Mouse (Mus musculus) forebrain, embryonic 16.5 days (tissue): ENCODE results near the gene Cdk2ap2. TPM values are rescaled to one million over a fixed set of nuclear protein-coding genes. Genes with fewer than 3 reads are reported as not detected.
A peak's percentile ranks its signal among the peaks of the same experiment; 100 is the strongest.
"Not testable (repeated sequence)": the region's sequence is repeated elsewhere in the genome, so short reads cannot be mapped to it uniquely, and the experiment has no call there.

ENCODE experiments used
- ATAC-seq: fragments of 200-750 bp; cut with Nextera tagmentation; 2 replicates; pipeline ENCODE4 v1.8.0; 2017; ENCODE audit warnings: mild to moderate bottlenecking, moderate library complexity
- H3K27ac ChIP-seq: fragments of 300-500 bp; sonication (generic); 2 replicates; pipeline ENCODE4 v1.5.1; 2014; ENCODE audit warnings: low read length, control low read depth
- H3K27me3 ChIP-seq: fragments of 300-500 bp; sonication (generic); replicated peaks from 2 replicates; pipeline ENCODE4 v1.6.1; 2014; ENCODE audit warnings: low read length; ENCODE audit not compliant: control insufficient read depth, insufficient read depth
- H3K36me3 ChIP-seq: fragments of 300-500 bp; sonication (generic); 2 replicates; pipeline ENCODE4 v1.6.1; 2014; ENCODE audit not compliant: control insufficient read depth, insufficient read depth
- H3K4me1 ChIP-seq: fragments of 300-500 bp; sonication (generic); replicated peaks from 2 replicates; pipeline ENCODE4 v1.6.1; 2014; ENCODE audit warnings: low read length; ENCODE audit not compliant: control insufficient read depth, insufficient read depth
- H3K4me2 ChIP-seq: fragments of 300-500 bp; sonication (generic); 2 replicates; pipeline ENCODE4 v1.6.1; 2014; ENCODE audit warnings: mild to moderate bottlenecking, low read length, control low read depth
- H3K4me3 ChIP-seq: fragments of 300-500 bp; sonication (generic); replicated peaks from 2 replicates; pipeline ENCODE4 v1.5.1; 2014; ENCODE audit warnings: mild to moderate bottlenecking, low read length, control low read depth
- H3K9ac ChIP-seq: fragments of 300-500 bp; sonication (generic); replicated peaks from 2 replicates; pipeline ENCODE4 v1.6.1; 2014; ENCODE audit warnings: low read depth, low read length, control low read depth
- H3K9me3 ChIP-seq: fragments of 300-500 bp; sonication (generic); 2 replicates; pipeline ENCODE4 v1.6.1; 2016; ENCODE audit warnings: low read length; ENCODE audit not compliant: control insufficient read depth
- WGBS: fragments of 180-500 bp; shearing (Covaris S2); extraction: QIAGEN DNeasy Blood & Tissue Kit; methylation state at CpG from one replicate; pipeline ENCODE4 v1.1.7; 2014; 5-methylcytosine and 5-hydroxymethylcytosine counted together
- polyA plus RNA-seq: library from polyadenylated mRNA; unstranded; fragments of >200 nt; fragmentation: Nextera tagmentation; extraction: Ambion mirVana; gene quantifications from 2 replicates; pipeline ENCODE4 v1.2.1, GENCODE M21; 2015

The Cdk2ap2 gene
- polyA plus RNA-seq, 1 experiment from 2014 or later, result 80.3 TPM

- Histone ChIP-seq H3K27me3 (no peaks in the 10 kb centered on the region), H3K36me3 (peaks cover 16% of the 10 kb centered on the region), H3K9me3 (no peaks in the 10 kb centered on the region), H3K4me3 (no peak overlapping the region), H3K9ac (no peak overlapping the region), H3K4me2 (no peak overlapping the region), H3K4me1 (peaks cover 5% of the 10 kb centered on the region; the same call in 1 of the 2 replicates), H3K27ac (no peak overlapping the region)
- WGBS, result 84% methylated on average over 11 of the region's 11 CpGs
- no peak for ATAC-seq
These were observed 18.8 kb downstream of the Cdk2ap2 start for GRCm38 (mm10) chr19:4115816-4116215.

- Histone ChIP-seq H3K9me3 (no peaks in the 10 kb centered on the region), H3K4me3 (no peak overlapping the region), H3K27ac (no peak overlapping the region), H3K4me1 (peaks cover 5% of the 10 kb centered on the region; the same call in 1 of the 2 replicates), H3K4me2 (no peak overlapping the region), H3K9ac (no peak overlapping the region), H3K27me3 (no peaks in the 10 kb centered on the region), H3K36me3 (peaks cover 16% of the 10 kb centered on the region)
- 96% methylated on average over 7 of the region's 7 CpGs for WGBS
- no peak for ATAC-seq
These were observed 20.0 kb downstream of the Cdk2ap2 start for GRCm38 (mm10) chr19:4117006-4117405.

GRCm38 (mm10) chr19:4118350-4118749 lies 21.4 kb downstream of the Cdk2ap2 start:
- H3K4me1 ChIP-seq, result peaks cover 5% of the 10 kb centered on the region; the same call in 1 of the 2 replicates
- H3K4me2 ChIP-seq, result no peak overlapping the region
- no peak for ATAC-seq
- no peaks in the 10 kb centered on the region for H3K27me3 ChIP-seq
- H3K4me3 ChIP-seq, result no peak overlapping the region
- H3K27ac ChIP-seq, result no peak overlapping the region
- 93% methylated on average over 2 of the region's 2 CpGs for WGBS
- no peaks in the 10 kb centered on the region for H3K9me3 ChIP-seq
- no peak overlapping the region for H3K9ac ChIP-seq
- H3K36me3 ChIP-seq, result peaks cover 14% of the 10 kb centered on the region

GRCm38 (mm10) chr19:4119716-4120487 lies 22.9 kb downstream of the Cdk2ap2 start:
- Histone ChIP-seq H3K9me3 (no peaks in the 10 kb centered on the region), H3K27ac (no peak overlapping the region), H3K4me2 (no peak overlapping the region; the same call in 1 of the 2 replicates), H3K4me3 (no peak overlapping the region), H3K36me3 (peaks cover 7% of the 10 kb centered on the region), H3K27me3 (no peaks in the 10 kb centered on the region), H3K4me1 (peaks cover 5% of the 10 kb centered on the region; the same call in 1 of the 2 replicates), H3K9ac (no peak overlapping the region)
- ATAC-seq, result no peak
- 90% methylated on average over 6 of the region's 6 CpGs for WGBS

- no peak overlapping the region for H3K27ac ChIP-seq
- no peak for ATAC-seq
- 95% methylated on average over 2 of the region's 2 CpGs for WGBS
- H3K36me3 ChIP-seq, result peaks cover 5% of the 10 kb centered on the region
- H3K4me2 ChIP-seq, result peak overlapping the region; percentile 56
- H3K4me3 ChIP-seq, result peak overlapping the region; percentile 58
- no peaks in the 10 kb centered on the region for H3K27me3 ChIP-seq
- H3K9ac ChIP-seq, result no peak overlapping the region
- H3K4me1 ChIP-seq, result peaks cover 7% of the 10 kb centered on the region
- no peaks in the 10 kb centered on the region for H3K9me3 ChIP-seq
These were observed 23.5 kb downstream of the Cdk2ap2 start for GRCm38 (mm10) chr19:4120496-4120895.

- 2% methylated on average over 38 of the region's 38 CpGs for WGBS
- peak overlapping the region; percentile 56 for H3K4me2 ChIP-seq
- peak overlapping the region; percentile 58 for H3K4me3 ChIP-seq
- peak overlapping the region; percentile 84 for H3K27ac ChIP-seq
- no peaks in the 10 kb centered on the region for H3K9me3 ChIP-seq
- ATAC-seq, result peak; percentile 80
- H3K36me3 ChIP-seq, result no peaks in the 10 kb centered on the region
- peak overlapping the region; percentile 68 for H3K9ac ChIP-seq
- no peaks in the 10 kb centered on the region for H3K27me3 ChIP-seq
- peaks cover 7% of the 10 kb centered on the region for H3K4me1 ChIP-seq
These were observed 24.3 kb downstream of the Cdk2ap2 start for GRCm38 (mm10) chr19:4121097-4121805.

- H3K27ac ChIP-seq, H3K9me3 ChIP-seq, ATAC-seq, H3K36me3 ChIP-seq, H3K4me3 ChIP-seq, H3K27me3 ChIP-seq, H3K9ac ChIP-seq: not testable (repeated sequence)
- Histone ChIP-seq H3K4me2 (peak overlapping the region; percentile 6; the same call in 1 of the 2 replicates), H3K4me1 (peaks cover 14% of the 10 kb centered on the region)
- 62% methylated on average over 6 of the region's 6 CpGs for WGBS
These were observed 24.9 kb downstream of the Cdk2ap2 start for GRCm38 (mm10) chr19:4121896-4122295.

- no peak for ATAC-seq
- Histone ChIP-seq H3K27ac (no peak overlapping the region), H3K4me3 (no peak overlapping the region)
These were observed 25.7 kb downstream of the Cdk2ap2 start for GRCm38 (mm10) chr19:4122411-4123370.

More at GRCm38 (mm10) chr19:4122411-4123370, 25.7 kb downstream of the Cdk2ap2 start:
- Histone ChIP-seq H3K4me1 (peaks cover 18% of the 10 kb centered on the region), H3K27me3 (no peaks in the 10 kb centered on the region), H3K9me3 (no peaks in the 10 kb centered on the region), H3K36me3 (no peaks in the 10 kb centered on the region; the same call in 1 of the 2 replicates), H3K9ac (no peak overlapping the region), H3K4me2 (no peak overlapping the region)
- 84% methylated on average over 7 of the region's 7 CpGs for WGBS
